Mouse (Mus musculus) heart, postnatal 36 days (tissue): ENCODE results near the gene Pkd1l1. TPM values are rescaled to one million over a fixed set of nuclear protein-coding genes. Genes with fewer than 3 reads are reported as not detected.

ENCODE experiments used
- DNase-seq, 2 experiments: peaks; one replicate each; pipeline ENCODE4 v3.0.0; 2021 to 2022
- intact Hi-C: fragments of 180-260 bp; cut with DNase I; formaldehyde crosslinking; loops from one replicate; pipeline ENCODE4 v1.15.1; 2025
- total RNA-seq, 2 experiments: library from RNA; stranded (reverse); gene quantifications; 2 replicates each; pipeline ENCODE4 v1.2.3; 2021

Gene Pkd1l1
- total RNA-seq, 2 experiments from 2014 or later: not detected

GRCm38 (mm10) chr11:8944114-8944513 lies 29.0 kb downstream of the Pkd1l1 start:
- intact Hi-C loops: no loop called here
- DNase-seq: no peak

- intact Hi-C loops: no loop called here
- DNase-seq: no peak
Measured at GRCm38 (mm10) chr11:8942446-8942845, 30.6 kb downstream of the Pkd1l1 start.

GRCm38 (mm10) chr11:8936431-8937110 lies 36.5 kb downstream of the Pkd1l1 start:
- DNase-seq: no peak
- intact Hi-C loops: no loop called here

- no peak for DNase-seq
- intact Hi-C loops: no loop called here
Measured at GRCm38 (mm10) chr11:8916081-8916671, 56.9 kb downstream of the Pkd1l1 start.

GRCm38 (mm10) chr11:8882793-8883192 lies 90.3 kb downstream of the Pkd1l1 start:
- intact Hi-C loops: no loop called here
- DNase-seq: no peak

- intact Hi-C loops: no loop called here
Measured at GRCm38 (mm10) chr11:8881521-8881920, 91.5 kb downstream of the Pkd1l1 start.

GRCm38 (mm10) chr11:8870115-8870514 lies 103.0 kb downstream of the Pkd1l1 start:
- intact Hi-C loops: no loop called here
- DNase-seq: no peak

More at GRCm38 (mm10) chr11:8881521-8881920, 91.5 kb downstream of the Pkd1l1 start:
- DNase-seq: no peak

GRCm38 (mm10) chr11:8866021-8866420 lies 107.0 kb downstream of the Pkd1l1 start:
- intact Hi-C loops: no loop called here

GRCm38 (mm10) chr11:8863955-8864675 lies 109.0 kb downstream of the Pkd1l1 start:
- DNase-seq: no peak
- intact Hi-C loops: no loop called here

More at GRCm38 (mm10) chr11:8866021-8866420, 107.0 kb downstream of the Pkd1l1 start:
- DNase-seq: no peak

GRCm38 (mm10) chr11:8862426-8862825 lies 110.6 kb downstream of the Pkd1l1 start:
- intact Hi-C loops: no loop called here
- no peak for DNase-seq

GRCm38 (mm10) chr11:8861978-8862377 lies 111.1 kb downstream of the Pkd1l1 start:
- intact Hi-C loops: loop anchor here (2.0 kb wide), 1 partner anchor 437 kb away; no protein-coding TSS in a partner anchor
- no peak for DNase-seq

GRCm38 (mm10) chr11:8860878-8861277 lies 112.2 kb downstream of the Pkd1l1 start:
- DNase-seq: peak in 1 of 2 experiments; percentile 14
- intact Hi-C loops: loop anchor here (1.0 to 2.0 kb wide), 2 partner anchors 326 to 436 kb away; no protein-coding TSS in a partner anchor

GRCm38 (mm10) chr11:8859868-8860267 lies 113.2 kb downstream of the Pkd1l1 start:
- intact Hi-C loops: loop anchor here (1.0 to 2.0 kb wide), 2 partner anchors 325 to 435 kb away; no protein-coding TSS in a partner anchor
- peak; percentile 71 to 83 for DNase-seq

GRCm38 (mm10) chr11:8859041-8859440 lies 114.0 kb downstream of the Pkd1l1 start:
- no peak for DNase-seq
- intact Hi-C loops: no loop called here

- DNase-seq: no peak
- intact Hi-C loops: no loop called here
Measured at GRCm38 (mm10) chr11:8856125-8856524, 116.9 kb downstream of the Pkd1l1 start.

GRCm38 (mm10) chr11:8848049-8848448 lies 125.0 kb downstream of the Pkd1l1 start:
- intact Hi-C loops: no loop called here
- DNase-seq: no peak

GRCm38 (mm10) chr11:8847627-8848026 lies 125.4 kb downstream of the Pkd1l1 start:
- no peak for DNase-seq
- intact Hi-C loops: no loop called here

GRCm38 (mm10) chr11:8836176-8836575 lies 136.9 kb downstream of the Pkd1l1 start:
- no peak for DNase-seq
- intact Hi-C loops: no loop called here

- intact Hi-C loops: no loop called here
- DNase-seq: no peak
Measured at GRCm38 (mm10) chr11:8834121-8834520, 138.9 kb downstream of the Pkd1l1 start.

- no peak for DNase-seq
- intact Hi-C loops: no loop called here
Measured at GRCm38 (mm10) chr11:8830551-8830950, 142.5 kb downstream of the Pkd1l1 start.

- intact Hi-C loops: no loop called here
Measured at GRCm38 (mm10) chr11:8829561-8829960, 143.5 kb downstream of the Pkd1l1 start.

More at GRCm38 (mm10) chr11:8829561-8829960, 143.5 kb downstream of the Pkd1l1 start:
- no peak for DNase-seq
